Mouse (Mus musculus): ENCODE results near the gene Get4. TPM values are rescaled to one million over a fixed set of nuclear protein-coding genes. Genes with fewer than 3 reads are reported as not detected.

Gene Get4
- polyA plus RNA-seq, 1 experiment from 2014 or later, result 138 TPM

DNA sequence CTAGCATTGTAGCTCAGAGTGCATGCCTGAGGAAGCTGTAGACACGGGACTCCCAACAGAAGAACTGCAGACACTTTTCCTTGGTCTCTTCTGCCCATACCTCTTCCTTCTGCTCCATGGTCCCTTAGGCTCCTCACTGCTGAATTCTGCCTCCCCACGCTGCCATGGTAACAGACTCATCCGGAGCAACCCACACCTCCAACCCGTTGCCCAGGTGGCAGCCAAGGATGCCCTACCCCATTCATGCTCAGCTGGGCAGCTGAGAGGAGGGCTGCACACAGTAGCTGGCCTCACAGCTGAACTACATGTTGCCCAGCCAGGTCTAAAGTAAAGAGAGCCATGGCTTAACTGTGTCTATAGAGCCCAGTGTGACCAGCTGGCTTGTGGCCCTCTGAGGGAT is 36.5 kb downstream of the Get4 start:
- Histone ChIP-seq H3K4me1 (0 out of 2 replicates have a peak, but pooled peaks cover 3% of the 10 kb centered on the region), H3K27me3 (no peaks in the 10 kb centered on the region), H3K27ac (no peak overlapping the region), H3K4me3 (replicated peaks) (no peak overlapping the region), H3K9me3 (no peaks in the 10 kb centered on the region), H3K4me2 (no peak overlapping the region), H3K9ac (no peak overlapping the region), H3K36me3 (replicated peaks) (no peaks in the 10 kb centered on the region)
- 71% methylated on average over 4 of the region's 4 CpGs for WGBS
- ATAC-seq (ENCODE audit: low FRiP score), result no peak

DNA sequence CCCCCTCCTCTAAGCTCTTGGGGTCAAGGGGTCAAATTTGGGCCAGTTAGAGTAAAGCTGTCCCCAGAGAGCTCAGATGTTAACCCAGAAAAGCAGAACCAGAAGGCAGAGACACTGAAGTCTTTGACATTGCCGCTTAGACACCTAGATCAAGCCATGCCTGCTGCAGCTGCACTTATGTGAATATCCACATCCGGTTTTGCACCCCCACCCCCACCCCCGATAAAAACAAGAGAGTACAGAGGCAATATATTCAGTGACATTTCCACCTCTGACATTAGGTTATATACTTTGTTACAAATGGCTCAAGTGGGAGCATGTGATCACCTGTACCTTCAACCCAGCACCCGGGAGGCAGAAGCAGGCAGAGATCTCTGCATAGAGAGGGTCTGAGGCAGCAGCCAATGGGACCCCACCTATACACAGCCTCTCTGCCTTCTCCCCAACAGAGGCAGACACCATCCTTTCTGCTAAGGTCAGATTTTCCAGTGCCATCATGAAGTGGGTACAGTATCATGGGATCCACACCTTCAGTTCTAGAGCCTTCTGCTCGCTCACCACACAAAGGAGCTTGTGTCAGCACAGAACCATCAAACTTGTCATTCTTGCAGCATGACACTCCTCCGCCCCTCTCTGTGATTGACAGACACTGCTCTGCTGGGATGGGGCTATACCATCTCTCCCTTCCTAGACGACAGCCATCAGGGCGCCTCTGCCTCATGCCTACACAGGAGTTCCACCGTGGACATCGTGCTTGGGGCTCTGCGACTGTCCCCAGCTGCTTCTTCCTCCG is 38.5 kb downstream of the Get4 start:
- Histone ChIP-seq H3K27ac (no peak overlapping the region), H3K36me3 (replicated peaks) (no peaks in the 10 kb centered on the region), H3K4me1 (0 out of 2 replicates have a peak, but pooled peaks cover under 1% of the 10 kb centered on the region), H3K4me2 (no peak overlapping the region), H3K4me3 (replicated peaks) (no peak overlapping the region), H3K9me3 (no peaks in the 10 kb centered on the region), H3K27me3 (no peaks in the 10 kb centered on the region), H3K9ac (no peak overlapping the region)
- WGBS, result 85% methylated on average over 12 of the region's 12 CpGs
- ATAC-seq (ENCODE audit: low FRiP score), result no peak

- ATAC-seq (ENCODE audit: low FRiP score), result no peak
- WGBS, result 69% methylated on average over 6 of the region's 6 CpGs
- Histone ChIP-seq H3K27ac (no peak overlapping the region), H3K4me3 (replicated peaks) (no peak overlapping the region), H3K9ac (no peak overlapping the region), H3K9me3 (no peaks in the 10 kb centered on the region), H3K27me3 (no peaks in the 10 kb centered on the region), H3K4me1 (no peaks in the 10 kb centered on the region), H3K36me3 (replicated peaks) (no peaks in the 10 kb centered on the region), H3K4me2 (no peak overlapping the region)
Measured at GRCm38 (mm10) chr5:139291811-139292560, 39.9 kb downstream of the Get4 start.

DNA sequence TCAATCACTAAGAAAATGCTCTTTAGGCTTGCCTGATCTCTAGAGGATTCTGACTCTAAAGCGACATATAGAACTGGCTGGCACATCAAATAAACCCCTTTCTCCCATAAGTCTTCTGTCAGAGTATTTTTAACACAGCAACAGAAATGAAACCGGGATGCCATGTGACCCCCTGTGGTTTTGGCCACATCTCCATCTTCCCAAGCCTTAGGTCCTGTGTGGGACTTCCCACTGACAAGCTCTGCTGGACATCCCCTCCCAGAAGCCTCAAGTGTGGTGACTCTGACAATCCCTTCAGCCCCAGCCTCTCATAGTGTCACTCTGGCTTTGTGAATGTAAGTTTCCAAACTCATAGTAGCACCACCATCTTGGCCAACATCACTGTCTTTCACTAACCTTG is 42.0 kb downstream of the Get4 start:
- ATAC-seq (ENCODE audit: low FRiP score), result no peak
- 80% methylated on average over 2 of the region's 2 CpGs for WGBS
- no peaks in the 10 kb centered on the region for H3K9me3 ChIP-seq
- no peak overlapping the region for H3K9ac ChIP-seq
- H3K36me3 ChIP-seq (replicated peaks), result no peaks in the 10 kb centered on the region
- H3K27ac ChIP-seq, result no peak overlapping the region
- H3K4me1 ChIP-seq, result no peaks in the 10 kb centered on the region
- no peaks in the 10 kb centered on the region for H3K27me3 ChIP-seq
- no peak overlapping the region for H3K4me3 ChIP-seq (replicated peaks)
- H3K4me2 ChIP-seq, result no peak overlapping the region

DNA sequence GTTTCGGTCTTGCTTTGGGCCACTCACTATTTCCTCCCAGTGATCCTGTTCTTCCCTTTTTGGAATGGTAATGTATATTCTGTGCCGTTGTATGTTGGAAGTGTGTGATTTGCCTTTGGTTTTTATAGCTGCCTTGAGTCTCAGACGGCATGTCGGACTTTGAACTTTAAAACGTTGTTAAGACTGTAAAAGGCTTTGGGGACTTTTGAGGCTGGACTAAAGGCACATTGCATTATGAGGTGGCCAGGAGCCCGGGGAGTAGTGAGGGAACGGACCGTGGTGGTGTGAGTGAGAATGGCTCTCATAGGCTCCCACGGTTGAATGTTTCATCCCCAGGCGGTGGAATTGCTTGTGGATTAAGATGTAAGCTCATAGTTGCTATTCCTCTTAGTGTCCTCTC is 45.0 kb downstream of the Get4 start:
- Histone ChIP-seq H3K4me1 (no peaks in the 10 kb centered on the region), H3K4me3 (replicated peaks) (no peak overlapping the region), H3K4me2 (no peak overlapping the region), H3K9me3 (no peaks in the 10 kb centered on the region), H3K27ac (no peak overlapping the region), H3K36me3 (replicated peaks) (no peaks in the 10 kb centered on the region), H3K27me3 (no peaks in the 10 kb centered on the region), H3K9ac (no peak overlapping the region)
- no peak for ATAC-seq (ENCODE audit: low FRiP score)
- 91% methylated on average over 10 of the region's 10 CpGs for WGBS

DNA sequence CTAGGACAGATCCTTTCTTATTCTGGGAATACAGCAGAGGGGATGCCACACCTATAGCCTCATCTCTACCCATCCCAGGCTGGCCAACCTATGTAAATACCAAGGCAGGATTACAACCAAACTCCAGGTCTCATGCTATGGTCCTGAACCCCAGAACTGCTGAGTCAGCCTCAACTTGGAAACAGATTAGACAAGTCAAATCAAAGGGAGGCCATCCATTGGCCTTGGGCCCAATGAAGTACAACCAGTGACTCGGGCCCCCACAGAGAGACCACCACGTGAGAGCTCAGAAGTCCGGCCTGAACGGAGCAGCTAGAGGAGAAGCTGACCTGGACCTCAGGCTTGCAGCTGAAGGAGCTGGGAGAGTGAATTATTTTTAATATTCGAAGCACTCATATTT is 45.6 kb downstream of the Get4 start:
- no peak for ATAC-seq (ENCODE audit: low FRiP score)
- Histone ChIP-seq H3K9ac (no peak overlapping the region), H3K27ac (no peak overlapping the region), H3K4me1 (no peaks in the 10 kb centered on the region), H3K4me2 (no peak overlapping the region), H3K4me3 (replicated peaks) (no peak overlapping the region), H3K9me3 (no peaks in the 10 kb centered on the region), H3K36me3 (replicated peaks) (no peaks in the 10 kb centered on the region), H3K27me3 (no peaks in the 10 kb centered on the region)
- 82% methylated on average over 5 of the region's 5 CpGs for WGBS

DNA sequence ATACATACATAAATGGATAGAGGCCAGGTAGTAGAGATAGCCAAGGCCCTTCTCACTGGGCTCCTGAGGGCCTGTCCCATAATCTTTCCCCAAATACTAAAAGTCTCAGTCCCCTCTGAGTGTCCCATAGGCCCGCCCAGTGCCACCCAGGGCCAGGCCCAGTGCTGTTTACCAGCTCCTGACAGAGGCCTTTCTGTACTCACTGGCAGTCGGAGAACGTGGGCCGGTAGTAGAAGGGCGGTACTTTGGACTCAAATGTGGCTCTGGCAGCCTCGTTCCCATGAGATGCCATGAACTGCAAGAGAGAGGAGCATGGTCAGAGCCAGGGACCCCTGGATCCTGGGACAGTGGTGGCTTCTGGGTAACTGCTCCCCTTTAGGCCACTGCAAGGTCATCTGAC is 50.0 kb downstream of the Get4 start:
- no peak for ATAC-seq (ENCODE audit: low FRiP score)
- 83% methylated on average over 6 of the region's 6 CpGs for WGBS
- Histone ChIP-seq H3K9ac (no peak overlapping the region), H3K4me3 (replicated peaks) (no peak overlapping the region), H3K9me3 (no peaks in the 10 kb centered on the region), H3K4me1 (no peaks in the 10 kb centered on the region), H3K4me2 (no peak overlapping the region), H3K27ac (no peak overlapping the region), H3K36me3 (replicated peaks) (no peaks in the 10 kb centered on the region), H3K27me3 (no peaks in the 10 kb centered on the region)

DNA sequence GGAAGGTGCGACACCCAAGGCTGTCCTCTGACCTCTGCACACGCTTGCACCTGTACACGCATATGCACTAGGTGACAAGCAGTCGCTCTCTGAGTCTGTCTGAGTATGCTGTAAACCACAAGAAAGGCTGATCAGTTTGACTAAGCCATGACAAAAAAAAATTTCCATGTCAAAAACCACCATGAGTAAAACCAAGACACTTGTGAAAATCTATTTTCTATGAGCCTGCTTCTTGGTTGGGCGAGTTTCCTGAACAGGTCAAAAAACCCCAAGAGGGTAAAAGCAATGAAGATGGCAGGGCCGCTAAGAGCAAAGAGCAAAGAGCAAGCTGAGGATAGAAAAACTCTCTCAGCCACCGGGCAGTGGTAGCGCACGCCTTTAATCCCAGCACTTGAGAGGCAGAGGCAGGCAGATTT is 51.5 kb downstream of the Get4 start:
- H3K36me3 ChIP-seq (replicated peaks), result no peaks in the 10 kb centered on the region
- no peak overlapping the region for H3K27ac ChIP-seq
- H3K4me2 ChIP-seq, result no peak overlapping the region
- H3K9ac ChIP-seq, result no peak overlapping the region
- H3K4me1 ChIP-seq, result no peaks in the 10 kb centered on the region
- no peaks in the 10 kb centered on the region for H3K9me3 ChIP-seq
- no peak overlapping the region for H3K4me3 ChIP-seq (replicated peaks)
- no peak for ATAC-seq (ENCODE audit: low FRiP score)
- H3K27me3 ChIP-seq, result no peaks in the 10 kb centered on the region
- 89% methylated on average over 9 of the region's 9 CpGs for WGBS

- H3K27ac ChIP-seq, result no peak overlapping the region
- H3K4me2 ChIP-seq, result no peak overlapping the region
- 92% methylated on average over 3 of the region's 3 CpGs for WGBS
- ATAC-seq (ENCODE audit: low FRiP score), result no peak
- no peaks in the 10 kb centered on the region for H3K9me3 ChIP-seq
- no peaks in the 10 kb centered on the region for H3K36me3 ChIP-seq (replicated peaks)
- H3K4me1 ChIP-seq, result no peaks in the 10 kb centered on the region
- 0 out of 2 replicates have a peak, but pooled peaks cover 6% of the 10 kb centered on the region for H3K27me3 ChIP-seq
- H3K9ac ChIP-seq, result no peak overlapping the region
- H3K4me3 ChIP-seq (replicated peaks), result no peak overlapping the region
Measured at GRCm38 (mm10) chr5:139309946-139310345, 57.8 kb downstream of the Get4 start.

DNA sequence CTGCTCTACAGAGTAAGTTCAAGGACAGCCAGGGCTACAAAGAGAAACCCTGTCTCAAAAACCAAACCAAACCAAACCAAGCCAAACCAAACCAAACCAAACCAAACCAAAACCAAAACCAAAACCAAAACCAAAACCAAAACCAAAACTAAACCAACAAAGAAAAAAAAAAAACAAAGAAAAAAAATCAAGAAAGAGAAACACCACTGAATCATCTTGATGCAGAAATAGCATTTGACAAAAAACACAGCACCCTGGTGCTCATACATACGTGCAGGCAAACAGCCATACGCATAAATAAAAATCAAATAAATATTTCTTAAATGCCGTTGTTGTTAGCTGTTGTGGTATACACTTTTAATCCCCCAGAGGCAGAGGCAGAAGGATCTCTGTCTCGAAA is 58.4 kb downstream of the Get4 start:
- H3K36me3 ChIP-seq (replicated peaks), result no peaks in the 10 kb centered on the region
- ATAC-seq (ENCODE audit: low FRiP score), result no peak
- H3K27ac ChIP-seq, result no peak overlapping the region
- no peaks in the 10 kb centered on the region for H3K4me1 ChIP-seq
- no peaks in the 10 kb centered on the region for H3K9me3 ChIP-seq
- 92% methylated on average over 4 of the region's 4 CpGs for WGBS
- 0 out of 2 replicates have a peak, but pooled peaks cover 6% of the 10 kb centered on the region for H3K27me3 ChIP-seq
- H3K4me2 ChIP-seq, result no peak overlapping the region
- H3K4me3 ChIP-seq (replicated peaks), result no peak overlapping the region
- H3K9ac ChIP-seq, result no peak overlapping the region

GRCm38 (mm10) chr5:139311822-139312221 is 59.7 kb downstream of the Get4 start:
- Histone ChIP-seq H3K27me3 (0 out of 2 replicates have a peak, but pooled peaks cover 6% of the 10 kb centered on the region), H3K27ac (no peak overlapping the region), H3K4me2 (no peak overlapping the region), H3K4me3 (replicated peaks) (no peak overlapping the region), H3K9me3 (no peaks in the 10 kb centered on the region), H3K4me1 (no peaks in the 10 kb centered on the region), H3K36me3 (replicated peaks) (no peaks in the 10 kb centered on the region), H3K9ac (no peak overlapping the region)
- 88% methylated on average over 9 of the region's 9 CpGs for WGBS
- ATAC-seq (ENCODE audit: low FRiP score), result no peak

GRCm38 (mm10) chr5:139313536-139313935 is 61.4 kb downstream of the Get4 start:
- ATAC-seq (ENCODE audit: low FRiP score), result no peak
- 94% methylated on average over 9 of the region's 9 CpGs for WGBS

More at GRCm38 (mm10) chr5:139313536-139313935, 61.4 kb downstream of the Get4 start:
- H3K9ac ChIP-seq, result no peak overlapping the region
- H3K27me3 ChIP-seq, result 0 out of 2 replicates have a peak, but pooled peaks cover 10% of the 10 kb centered on the region
- no peak overlapping the region for H3K4me2 ChIP-seq
- no peak overlapping the region for H3K4me3 ChIP-seq (replicated peaks)
- no peaks in the 10 kb centered on the region for H3K36me3 ChIP-seq (replicated peaks)
- H3K4me1 ChIP-seq, result no peaks in the 10 kb centered on the region
- no peak overlapping the region for H3K27ac ChIP-seq
- H3K9me3 ChIP-seq, result no peaks in the 10 kb centered on the region

Measured in forebrain, embryonic 12.5 days (tissue).